Mouse (Mus musculus) cerebellum, adult 18-20 months (tissue): ENCODE results near the gene Zp1.

ENCODE experiments used
- DNase-seq, 2 experiments: peaks; one replicate each; pipeline ENCODE4 v3.0.0; 2021

Gene Zp1

DNA sequence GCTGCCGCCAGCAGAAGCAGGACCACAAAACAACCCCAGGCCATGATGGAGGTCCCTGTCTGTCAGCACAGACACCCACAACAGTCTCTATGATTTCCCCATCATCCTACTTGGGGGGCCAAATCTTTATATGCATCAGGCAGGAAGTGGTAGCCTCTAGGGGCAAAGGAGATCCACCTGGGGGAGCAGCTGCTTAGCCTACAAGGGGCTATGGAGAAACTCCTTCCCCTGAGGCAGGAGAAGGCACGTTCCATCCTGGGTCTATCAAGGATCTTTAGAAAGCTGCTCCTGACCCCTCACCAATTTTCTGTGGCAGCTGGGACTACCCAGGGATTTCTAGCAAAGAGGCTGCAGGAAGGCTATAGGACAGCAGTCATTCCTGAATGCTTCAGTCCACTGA is at the start of gene Zp1:
Gene Zp1, minus strand, starts transcription at position 101 of the 400 bp plus-strand sequence.
- DNase-seq = no peak

- DNase-seq = no peak
Observed at GRCm38 (mm10) chr19:10968578-10968977, 48.1 kb upstream of the Zp1 start.

- DNase-seq = no peak
Observed at GRCm38 (mm10) chr19:10965721-10966120, 45.3 kb upstream of the Zp1 start.

DNA sequence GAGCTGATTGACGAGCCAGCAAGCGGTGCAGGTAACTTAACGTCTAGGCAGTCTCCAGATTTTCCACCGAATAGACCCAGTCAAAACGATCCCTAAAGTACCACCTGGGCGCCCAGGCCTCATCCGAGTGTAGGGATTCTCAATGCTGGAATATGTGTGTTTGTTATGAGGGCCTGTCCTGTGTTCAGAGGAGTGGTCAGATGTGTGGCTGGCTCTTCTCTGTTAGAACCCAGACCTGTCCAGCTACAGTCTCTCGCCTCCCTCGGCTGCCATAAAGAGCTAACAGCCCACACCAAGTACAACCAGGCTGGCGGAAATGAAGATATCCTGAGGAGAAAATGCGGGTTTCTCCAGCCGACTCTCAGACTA is 39.5 kb upstream of the Zp1 start:
- DNase-seq = no peak

DNA sequence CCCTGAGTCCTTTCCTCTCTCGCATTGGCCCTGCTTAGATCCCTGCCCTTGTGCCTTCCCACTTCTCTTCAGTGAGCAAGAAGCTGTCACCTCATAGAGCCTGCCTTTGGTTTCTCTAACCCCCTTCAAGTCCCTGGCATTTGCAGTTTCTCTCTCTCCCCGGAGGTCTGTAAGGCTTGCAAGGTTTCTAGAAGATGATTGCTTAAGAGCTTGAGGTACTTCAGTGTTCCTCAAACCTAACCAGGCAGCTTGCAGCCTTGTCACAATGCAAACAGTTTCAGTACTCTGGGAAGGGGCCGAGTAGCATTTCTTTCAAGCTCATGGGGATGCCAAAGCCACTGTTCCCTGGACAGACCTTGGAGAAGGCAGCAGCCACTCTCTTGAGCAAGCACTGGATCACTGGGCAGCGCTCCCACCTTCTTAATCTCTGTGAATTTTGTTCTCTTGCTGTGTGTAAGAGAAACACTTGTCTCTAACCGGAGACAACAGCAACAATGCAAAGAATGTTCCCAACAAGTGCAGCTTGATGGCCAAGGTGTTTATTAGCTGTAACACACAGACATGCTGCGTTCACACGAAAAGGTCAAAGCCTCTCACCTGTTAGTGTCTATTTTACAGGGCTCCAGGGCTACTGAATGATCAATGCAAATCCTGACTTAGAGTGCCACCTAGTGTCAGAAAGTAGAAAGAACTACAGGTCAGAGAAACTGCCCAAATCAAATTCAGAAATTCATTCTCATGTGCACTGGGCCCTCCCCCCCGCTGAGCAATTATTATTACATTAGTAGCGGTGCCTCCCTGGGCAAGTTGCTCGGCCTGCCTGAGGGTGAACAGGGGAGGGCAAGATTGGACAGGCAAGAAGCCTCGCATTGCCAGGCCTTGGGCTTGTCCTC is 38.9 kb upstream of the Zp1 start:
- DNase-seq = peak; percentile 67 to 71

DNA sequence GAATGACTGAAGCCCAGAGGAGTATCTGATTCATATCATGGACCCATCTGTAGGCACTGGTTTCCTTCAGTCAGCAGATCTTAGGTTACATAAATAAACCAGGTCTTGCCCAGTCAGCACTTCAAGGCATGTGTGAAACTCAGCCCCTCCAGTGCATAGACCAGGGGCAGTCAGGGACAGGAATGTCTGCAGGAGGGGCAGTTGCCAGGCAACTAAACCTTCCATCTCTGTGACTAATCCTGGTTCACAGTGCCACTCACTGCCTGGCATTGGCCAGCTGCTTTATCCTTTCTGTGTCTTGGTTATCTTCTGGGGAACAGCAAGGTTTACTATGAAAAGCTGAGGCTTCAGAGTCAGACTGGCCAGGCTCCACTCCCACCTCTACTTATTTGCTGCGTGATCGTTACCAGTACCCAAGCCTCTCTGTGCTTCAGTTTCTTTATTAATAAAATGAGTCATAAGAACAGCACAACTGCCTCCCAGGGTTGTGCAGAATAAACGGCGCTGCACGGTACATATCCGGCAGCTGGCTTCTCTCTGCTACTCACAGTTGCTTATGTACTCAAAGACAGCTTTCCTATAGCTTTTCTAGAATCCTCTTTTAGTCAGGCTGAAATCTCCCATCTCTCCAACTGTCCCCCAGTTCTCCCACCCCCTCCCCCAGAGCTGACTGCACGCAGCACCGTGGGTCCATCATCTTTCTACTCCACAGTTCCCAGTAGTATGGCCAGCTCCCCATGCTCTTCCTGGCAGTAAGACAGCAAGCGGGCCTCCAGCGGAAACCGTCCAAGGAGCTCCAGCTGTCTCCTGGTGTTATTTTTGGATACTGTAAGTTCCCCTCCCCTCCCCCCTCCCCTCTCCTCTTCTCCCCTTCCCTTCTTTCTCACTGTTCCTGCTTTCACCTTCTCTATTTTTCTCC is 31.8 kb upstream of the Zp1 start:
- DNase-seq = no peak

- no peak for DNase-seq
Observed at GRCm38 (mm10) chr19:10949558-10949957, 29.1 kb upstream of the Zp1 start.

GRCm38 (mm10) chr19:10949112-10949511 is 28.7 kb upstream of the Zp1 start, which contains the start of gene Ccdc86:
Gene Ccdc86 (minus strand): TSS chr19:10949266.
- DNase-seq = peak; percentile 96 to 99

- DNase-seq = peak; percentile 16 to 27
Observed at GRCm38 (mm10) chr19:10948416-10948815, 28.0 kb upstream of the Zp1 start.

DNA sequence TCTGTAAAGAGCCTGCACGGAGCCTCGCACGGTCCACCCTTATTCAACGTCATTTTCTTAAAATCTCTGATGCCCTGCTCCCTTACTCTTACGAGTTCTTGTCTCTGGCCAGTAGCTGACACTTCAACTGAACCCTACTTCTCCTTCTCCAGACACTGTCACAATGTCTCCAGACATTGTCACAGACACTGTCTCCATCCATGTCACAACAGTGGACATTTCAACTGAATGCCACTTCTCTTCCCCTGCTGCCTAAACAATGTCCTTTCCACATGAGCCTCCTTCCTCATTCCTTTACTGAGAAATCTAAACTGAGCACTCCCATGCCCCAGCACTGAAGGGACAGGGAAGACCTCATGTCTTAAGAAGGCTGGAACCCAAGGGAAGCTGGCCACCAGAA is 26.8 kb upstream of the Zp1 start:
- DNase-seq = no peak

GRCm38 (mm10) chr19:10946506-10946905 is 26.1 kb upstream of the Zp1 start:
- DNase-seq = no peak

GRCm38 (mm10) chr19:10943955-10944354 is 23.5 kb upstream of the Zp1 start:
- no peak for DNase-seq

GRCm38 (mm10) chr19:10940801-10941457 is 20.5 kb upstream of the Zp1 start:
- peak in 1 of 2 experiments; percentile 16 for DNase-seq

DNA sequence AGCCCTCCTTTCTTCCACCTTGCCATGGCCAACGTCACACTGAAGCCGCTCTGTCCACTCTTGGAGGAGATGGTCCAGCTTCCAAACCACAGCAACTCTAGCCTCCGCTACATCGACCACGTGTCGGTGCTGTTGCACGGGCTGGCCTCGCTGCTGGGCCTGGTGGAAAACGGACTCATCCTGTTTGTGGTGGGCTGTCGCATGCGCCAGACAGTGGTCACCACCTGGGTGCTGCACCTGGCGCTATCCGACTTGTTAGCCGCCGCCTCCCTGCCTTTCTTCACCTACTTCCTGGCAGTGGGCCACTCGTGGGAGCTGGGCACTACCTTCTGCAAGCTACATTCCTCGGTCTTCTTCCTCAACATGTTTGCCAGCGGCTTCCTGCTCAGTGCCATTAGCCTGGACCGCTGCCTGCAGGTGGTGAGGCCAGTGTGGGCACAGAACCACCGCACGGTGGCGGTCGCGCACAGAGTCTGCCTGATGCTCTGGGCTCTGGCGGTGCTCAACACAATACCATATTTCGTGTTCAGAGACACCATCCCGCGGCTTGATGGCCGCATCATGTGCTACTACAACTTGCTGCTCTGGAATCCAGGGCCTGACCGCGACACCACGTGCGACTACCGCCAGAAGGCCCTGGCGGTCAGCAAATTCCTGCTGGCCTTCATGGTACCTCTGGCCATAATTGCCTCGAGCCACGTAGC is 19.8 kb upstream of the Zp1 start:
- DNase-seq = peak; percentile 86 to 90

GRCm38 (mm10) chr19:10938771-10939170 is 18.3 kb upstream of the Zp1 start:
- no peak for DNase-seq

DNA sequence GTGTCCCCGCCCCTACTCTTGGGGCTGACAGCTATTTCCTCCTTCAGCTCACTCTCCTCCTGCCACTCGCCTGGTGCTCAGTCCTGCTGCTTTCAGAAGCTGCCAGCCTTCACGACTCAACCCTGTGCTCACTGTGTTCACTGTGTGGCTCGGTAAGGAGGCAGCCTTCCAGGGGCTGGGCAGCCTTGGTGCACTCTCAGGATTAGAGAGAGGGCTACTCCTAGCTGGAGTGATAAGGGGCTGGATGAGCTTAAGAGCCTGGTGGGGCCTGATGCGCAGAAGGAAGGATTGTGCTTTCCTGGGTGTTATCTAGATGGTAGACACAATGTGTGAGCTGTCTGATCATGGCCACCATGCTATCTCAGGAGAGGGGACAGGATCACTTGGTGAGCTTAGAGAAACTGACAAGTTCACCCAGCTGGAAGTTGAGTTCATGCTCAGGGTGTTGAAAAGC is 16.7 kb upstream of the Zp1 start, which contains the start of gene Ptgdr2:
Gene Ptgdr2, plus strand, starts transcription at position 51 of the 454 bp plus-strand sequence.
- no peak for DNase-seq

GRCm38 (mm10) chr19:10936077-10936476 is 15.6 kb upstream of the Zp1 start:
- no peak for DNase-seq

GRCm38 (mm10) chr19:10935029-10935428 is 14.6 kb upstream of the Zp1 start:
- DNase-seq = no peak

- DNase-seq = no peak
Observed at GRCm38 (mm10) chr19:10930641-10931040, 10.2 kb upstream of the Zp1 start.

DNA sequence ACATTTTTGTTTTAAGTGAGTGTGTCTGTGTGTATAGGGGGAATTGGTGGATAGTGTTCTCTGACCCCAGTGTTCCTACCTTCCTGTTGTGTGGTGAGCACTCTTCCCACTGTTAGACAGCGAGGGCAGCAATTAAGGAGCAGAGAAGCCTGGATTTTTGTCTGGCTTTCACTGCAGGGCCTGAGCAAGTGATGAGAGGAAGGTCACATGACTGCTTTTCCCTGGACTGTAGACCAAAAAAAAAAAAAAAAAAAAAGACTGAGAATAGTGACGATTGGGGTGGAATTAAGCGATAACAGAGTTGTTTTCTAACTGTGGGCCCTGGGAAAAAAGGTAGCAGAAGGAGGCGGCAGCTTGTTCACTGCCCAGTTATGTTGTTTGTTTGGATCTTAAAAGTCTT is 6.2 kb upstream of the Zp1 start:
- DNase-seq = no peak

GRCm38 (mm10) chr19:10926123-10926621 is 5.7 kb upstream of the Zp1 start:
- no peak for DNase-seq

- no peak for DNase-seq
Observed at GRCm38 (mm10) chr19:10924220-10924619, 3.8 kb upstream of the Zp1 start.
